In the genomic region with DNA sequence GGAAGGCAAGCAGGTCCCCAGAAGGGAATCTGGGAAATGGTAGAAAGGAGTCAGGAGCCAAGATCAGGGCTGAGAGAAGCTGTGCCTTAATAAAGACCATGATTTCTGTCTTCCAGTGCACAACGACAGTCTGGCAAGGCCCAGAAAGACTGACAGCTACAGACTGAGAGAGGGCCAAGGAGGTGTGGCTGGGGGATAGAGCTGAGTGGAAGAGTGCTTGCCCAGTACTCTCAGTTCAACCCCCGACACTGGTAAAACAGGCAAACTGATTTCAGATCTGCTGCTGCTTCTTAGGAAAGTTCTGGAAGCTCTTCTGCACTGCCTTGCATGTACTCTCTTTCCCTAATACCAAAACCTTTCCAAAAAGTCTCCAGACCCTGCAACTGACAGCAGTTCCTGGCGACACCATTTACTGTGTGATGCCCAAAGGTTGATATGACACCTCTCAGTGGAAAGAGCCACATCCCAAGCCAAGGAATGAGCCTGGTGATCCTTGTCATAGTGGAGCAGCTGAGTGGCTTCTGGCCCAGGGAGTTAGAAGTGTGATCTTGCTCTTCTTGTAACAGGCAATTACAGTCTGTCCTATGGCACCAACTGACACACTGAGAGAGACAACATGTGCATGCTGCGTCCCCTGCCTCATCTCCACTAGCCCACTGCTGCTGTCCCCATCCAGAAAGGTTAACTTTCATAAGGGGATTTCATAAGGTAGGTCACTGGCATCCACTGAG, we compare ENCODE assay signal across 12 mouse cellular contexts. TPM values are rescaled to one million over a fixed set of nuclear protein-coding genes. Genes with fewer than 3 reads are reported as not detected.
DNase-seq lines count a peak whose midpoint lies in the region; ATAC-seq and TF ChIP-seq lines count a peak whose summit lies in the region.
"Had no signal": no experiment of that assay in that cellular context is flagged by ENCODE, and none has a peak within 500 bp of the region (broad histone marks: within the 10 kb centered on the region; RNA-seq: fewer than 3 reads in every experiment).

No protein-coding gene starts in this region.

- H3K27me3 ChIP-seq in intestine, embryonic 14.5 days (replicated peaks; ENCODE audit: control insufficient read depth, insufficient read depth, low read length) = no peaks in the 10 kb centered on the region
- H3K27me3 ChIP-seq in intestine, postnatal 0 days (replicated peaks; ENCODE audit: control insufficient read depth, insufficient read depth, low read length) = no peaks in the 10 kb centered on the region
- H3K27me3 ChIP-seq in limb, embryonic 13.5 days = no peaks in the 10 kb centered on the region
- H3K27me3 ChIP-seq: liver, embryonic 13.5 days had no signal

- H3K36me3 ChIP-seq in intestine, embryonic 14.5 days (ENCODE audit: control insufficient read depth, insufficient read depth, low read length) = no peaks in the 10 kb centered on the region
- H3K36me3 ChIP-seq in intestine, postnatal 0 days (ENCODE audit: control insufficient read depth, insufficient read depth) = no peaks in the 10 kb centered on the region
- H3K36me3 ChIP-seq in limb, embryonic 13.5 days = no peaks in the 10 kb centered on the region
- H3K36me3 ChIP-seq: liver, embryonic 13.5 days; midbrain, embryonic 10.5 days had no signal

- 0 out of 2 replicates have a peak, but pooled peaks have one; percentile 8 for ATAC-seq in frontal cortex, adult (ENCODE audit: low TSS enrichment)
- ATAC-seq in intestine, embryonic 14.5 days (replicated peaks; ENCODE audit: low FRiP score, low TSS enrichment, low read depth) = no peak
- ATAC-seq in intestine, postnatal 0 days = no peak
- peak; percentile 10; the same call in 1 of the 2 replicates for ATAC-seq in limb, embryonic 13.5 days (ENCODE audit: low FRiP score, low read depth)
- ATAC-seq in megakaryocyte progenitor cell, adult 5-6 weeks (replicated peaks; ENCODE audit: poor library complexity) = no peak
- ATAC-seq: forebrain, embryonic 16.5 days had no signal

- WGBS in intestine, embryonic 14.5 days = 73% methylated on average over 4 of the region's 4 CpGs
- WGBS in intestine, postnatal 0 days = 69% methylated on average over 4 of the region's 4 CpGs
- WGBS in limb, embryonic 13.5 days = 70% methylated on average over 4 of the region's 4 CpGs

- H3K4me2 ChIP-seq in intestine, embryonic 14.5 days (ENCODE audit: low read length) = no peak overlapping the region
- H3K4me2 ChIP-seq in intestine, postnatal 0 days (replicated peaks; ENCODE audit: low read depth) = no peak overlapping the region
- H3K4me2 ChIP-seq in limb, embryonic 13.5 days (replicated peaks) = no peak overlapping the region
- H3K4me2 ChIP-seq: liver, embryonic 13.5 days had no signal

- no peaks in the 10 kb centered on the region for H3K9me3 ChIP-seq in intestine, embryonic 14.5 days (ENCODE audit: control insufficient read depth, low read length)
- no peaks in the 10 kb centered on the region for H3K9me3 ChIP-seq in intestine, postnatal 0 days (ENCODE audit: control insufficient read depth)
- no peaks in the 10 kb centered on the region for H3K9me3 ChIP-seq in limb, embryonic 13.5 days
- H3K9me3 ChIP-seq: liver, embryonic 13.5 days; midbrain, embryonic 10.5 days had no signal

- DNase-seq in frontal cortex, postnatal 14 days (ENCODE audit: low spot score in 2 of 2) = no peak
- DNase-seq in intestine, embryonic 14.5 days (ENCODE audit: low spot score) = no peak
- peak; percentile 65 for DNase-seq in adipocyte (ENCODE audit: low spot score)
- no peak for DNase-seq in kidney, adult 11 months
- DNase-seq: kidney, adult 18-20 months; liver, embryonic 13.5 days had no signal

- peaks cover 10% of the 10 kb centered on the region for H3K4me1 ChIP-seq in intestine, embryonic 14.5 days (replicated peaks; ENCODE audit: control insufficient read depth, insufficient read depth, low read length)
- H3K4me1 ChIP-seq in intestine, postnatal 0 days (replicated peaks; ENCODE audit: control insufficient read depth, insufficient read depth, low read length) = no peaks in the 10 kb centered on the region
- peaks cover 41% of the 10 kb centered on the region for H3K4me1 ChIP-seq in limb, embryonic 13.5 days
- H3K4me1 ChIP-seq: liver, embryonic 13.5 days had no signal

- no peak overlapping the region for H3K4me3 ChIP-seq in intestine, embryonic 14.5 days (ENCODE audit: low read depth, low read length)
- no peak overlapping the region for H3K4me3 ChIP-seq in intestine, postnatal 0 days (ENCODE audit: low read depth, low read length)
- no peak overlapping the region for H3K4me3 ChIP-seq in limb, embryonic 13.5 days
- H3K4me3 ChIP-seq: liver, embryonic 13.5 days; midbrain, embryonic 10.5 days had no signal

- peak overlapping the region; percentile 39; the same call in 1 of the 2 replicates for H3K27ac ChIP-seq in intestine, embryonic 14.5 days (ENCODE audit: low read depth)
- no peak overlapping the region for H3K27ac ChIP-seq in intestine, postnatal 0 days (ENCODE audit: low read depth, low read length)
- peak overlapping the region; percentile 70 for H3K27ac ChIP-seq in limb, embryonic 13.5 days
- H3K27ac ChIP-seq: liver, embryonic 13.5 days; midbrain, embryonic 10.5 days had no signal

- TF ChIP-seq CTCF in intestine, postnatal 0 days (IDR thresholded peaks at IDR 0.05; ENCODE audit: low read depth) = no peak

- H3K9ac ChIP-seq in intestine, embryonic 14.5 days (ENCODE audit: low read length) = no peak overlapping the region
- no peak overlapping the region for H3K9ac ChIP-seq in intestine, postnatal 0 days (ENCODE audit: low read depth, low read length)
- H3K9ac ChIP-seq in limb, embryonic 13.5 days = no peak overlapping the region
- H3K9ac ChIP-seq: liver, embryonic 13.5 days had no signal

RNA-seq across cellular contexts. Expression of a gene that starts 43.8 kb away (rescaled TPM):
- 11.2 and 12.1 TPM in 2 replicates for polyA plus RNA-seq in intestine, embryonic 14.5 days (2014; fragmentation: Nextera tagmentation; extraction: Ambion mirVana)
- polyA plus RNA-seq in intestine, postnatal 0 days (2015; fragmentation: Nextera tagmentation; extraction: Ambion mirVana) = 1.7 and 1.8 TPM in 2 replicates
- 9.4 and 10.4 TPM in 2 replicates for polyA plus RNA-seq in limb, embryonic 13.5 days (2015; fragmentation: Nextera tagmentation; extraction: Ambion mirVana)
- total RNA-seq in megakaryocyte progenitor cell, adult 5-6 weeks (2015) = 11.3 and 15.1 TPM in 2 replicates
- total RNA-seq in megakaryocyte progenitor cell, adult 5-6 weeks (2017) = 20.7 and 33.6 TPM in 2 replicates

RNA-seq across cellular contexts. Expression of a gene that starts 50.7 kb away (rescaled TPM):
- 3.3 and 4.2 TPM in 2 replicates for polyA plus RNA-seq in intestine, embryonic 14.5 days (2014; fragmentation: Nextera tagmentation; extraction: Ambion mirVana)
- polyA plus RNA-seq in intestine, postnatal 0 days (2015; fragmentation: Nextera tagmentation; extraction: Ambion mirVana) = 0.73 and 0.75 TPM in 2 replicates
- 3.2 and 3.6 TPM in 2 replicates for polyA plus RNA-seq in limb, embryonic 13.5 days (2015; fragmentation: Nextera tagmentation; extraction: Ambion mirVana)
- 0.02 TPM in 1 of 2 replicates, not detected in the other for total RNA-seq in megakaryocyte progenitor cell, adult 5-6 weeks (2015)
- 0.03 TPM in 1 of 2 replicates, not detected in the other for total RNA-seq in megakaryocyte progenitor cell, adult 5-6 weeks (2017)

Comparison
In these comparisons a context has a peak if more than half of its experiments do, and no peak if none do; other contexts are left out.
1. ATAC-seq: peak in frontal cortex, adult (single experiment) and limb, embryonic 13.5 days (single experiment); none in intestine, embryonic 14.5 days (single experiment), intestine, postnatal 0 days (single experiment) and megakaryocyte progenitor cell, adult 5-6 weeks (single experiment).